Comparison of ENCODE assay signal across 32 mouse cellular contexts in the genomic region with DNA sequence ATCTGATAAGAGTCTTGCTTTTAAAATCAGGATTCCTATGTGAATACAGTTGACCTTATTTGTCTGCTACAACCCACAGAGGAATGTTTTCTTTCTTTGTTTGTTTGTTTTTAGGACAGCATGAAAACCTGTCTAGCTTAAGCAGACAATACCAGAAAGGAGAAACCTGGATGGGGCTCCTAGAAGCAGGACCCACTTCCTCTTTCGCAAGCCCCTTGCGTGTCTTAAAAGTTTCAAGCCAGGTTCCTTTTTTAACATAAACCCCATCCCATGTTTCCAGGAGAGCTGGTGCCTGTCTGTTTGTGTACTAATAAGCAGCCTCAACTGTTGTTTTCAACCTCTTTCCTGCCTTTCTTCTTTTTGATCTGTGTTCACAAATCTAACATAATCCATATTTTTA. TPM values are rescaled to one million over a fixed set of nuclear protein-coding genes. Genes with fewer than 3 reads are reported as not detected.
"Had no signal": no experiment of that assay in that cellular context is flagged by ENCODE, and none has a peak within 500 bp of the region (broad histone marks: within the 10 kb centered on the region; RNA-seq: fewer than 3 reads in every experiment).

No protein-coding gene starts in this region.

- H3K9ac ChIP-seq: heart, embryonic 13.5 days; heart, embryonic 15.5 days; hindbrain, embryonic 13.5 days; hindbrain, embryonic 15.5 days; kidney, embryonic 15.5 days; limb, embryonic 12.5 days; liver, embryonic 14.5 days had no signal

- H3K4me1 ChIP-seq: heart, embryonic 13.5 days; heart, embryonic 15.5 days; hindbrain, embryonic 13.5 days; hindbrain, embryonic 15.5 days; kidney, embryonic 15.5 days; limb, embryonic 10.5 days; limb, embryonic 12.5 days had no signal

- H3K27ac ChIP-seq: gastrocnemius, adult 2 months; heart, adult 2 months; heart, embryonic 13.5 days; heart, embryonic 15.5 days; hindbrain, embryonic 13.5 days; hindbrain, embryonic 15.5 days; hindbrain, postnatal 0 days; kidney, embryonic 15.5 days; kidney, postnatal 0 days; left cerebral cortex, adult 2 months; limb, embryonic 10.5 days; limb, embryonic 12.5 days; liver, embryonic 14.5 days had no signal

- DNase-seq: gastrocnemius, adult 2 months; gastrocnemius, postnatal 10 days; gastrocnemius, postnatal 25 days; heart, adult 11 months; heart, adult 2 months; heart, postnatal 14 days; heart, postnatal 36 days; kidney, adult 11 months; kidney, adult 2 months; kidney, adult 9 months; kidney, postnatal 14 days; kidney, postnatal 36 days; liver had no signal

- H3K9me3 ChIP-seq: heart, embryonic 13.5 days; heart, embryonic 15.5 days; hindbrain, embryonic 13.5 days; hindbrain, embryonic 15.5 days; kidney, embryonic 15.5 days; limb, embryonic 10.5 days; limb, embryonic 12.5 days had no signal

- H3K4me3 ChIP-seq: gastrocnemius, adult 2 months; heart, adult 2 months; heart, embryonic 13.5 days; heart, embryonic 15.5 days; hindbrain, embryonic 13.5 days; hindbrain, embryonic 15.5 days; kidney, embryonic 15.5 days; left cerebral cortex, adult 2 months; limb, embryonic 10.5 days; limb, embryonic 12.5 days had no signal

- ATAC-seq: hindbrain, postnatal 0 days; intestine, embryonic 16.5 days had no signal

- H3K27me3 ChIP-seq: heart, embryonic 13.5 days; heart, embryonic 15.5 days; hindbrain, embryonic 13.5 days; hindbrain, embryonic 15.5 days; kidney, embryonic 15.5 days; limb, embryonic 12.5 days had no signal

- H3K4me2 ChIP-seq: heart, embryonic 11.5 days; heart, embryonic 13.5 days; heart, embryonic 15.5 days; hindbrain, embryonic 13.5 days; hindbrain, embryonic 15.5 days; kidney, embryonic 15.5 days; limb, embryonic 12.5 days; liver, embryonic 11.5 days had no signal

RNA-seq across cellular contexts. Expression of a gene that starts 37.3 kb away (rescaled TPM):
- total RNA-seq: hematopoietic stem cell, adult 5-6 weeks; hindbrain, postnatal 0 days had no signal
- polyA plus RNA-seq: heart, adult 2 months; heart, embryonic 13.5 days; intestine, embryonic 14.5 days; intestine, embryonic 16.5 days; kidney, adult 2 months; kidney, embryonic 15.5 days; kidney, postnatal 0 days; large intestine, adult 2 months; limb, embryonic 12.5 days; limb, embryonic 14.5 days; liver, embryonic 11.5 days; liver, embryonic 14.5 days; liver, embryonic 16.5 days had no signal
